Mouse (Mus musculus) stomach, postnatal 0 days (tissue): ENCODE measurements at regions not wholly inside any gene's neighbourhood (a gene's known extent, or its start where the extent isn't known, plus 50 kb on each side); places are given as distances from the start of the nearest gene placed in this dataset.

ENCODE experiments used
- CTCF ChIP-seq: IDR thresholded peaks from 2 replicates; pipeline ENCODE4 v1.5.1; 2016; ENCODE audit warnings: antibody characterized with exemption, low read depth, mild to moderate bottlenecking, moderate library complexity
- EP300 ChIP-seq: optimal IDR thresholded peaks from 2 replicates; pipeline ENCODE3; 2016; ENCODE audit warnings: antibody characterized with exemption

DNA sequence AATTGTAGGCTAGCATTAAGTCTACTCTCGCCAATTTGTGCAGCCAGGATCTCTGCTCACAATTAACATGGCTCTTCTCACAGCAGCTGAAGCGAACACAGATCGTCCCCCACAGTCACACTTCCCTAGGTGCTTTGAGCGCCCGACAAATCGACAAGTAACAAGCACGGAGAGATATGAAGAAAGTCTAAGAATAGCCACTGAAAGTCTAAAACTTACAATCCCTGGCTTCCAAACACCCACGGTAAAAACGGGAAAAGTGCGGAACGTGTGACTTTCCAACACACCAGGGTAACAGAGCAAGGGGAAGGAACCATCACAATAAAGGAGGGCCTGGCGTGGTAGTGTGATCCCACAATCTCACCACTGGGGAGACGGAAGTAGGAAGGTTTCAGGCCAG, 114.8 kb upstream of the Gcfc2 start:
- TF ChIP-seq CTCF, result no peak
- TF ChIP-seq EP300, result no peak
